Mouse (Mus musculus): ENCODE measurements at regions not wholly inside any gene's neighbourhood (a gene's known extent, or its start where the extent isn't known, plus 50 kb on each side); places are given as distances from the start of the nearest gene placed in this dataset.

DNA sequence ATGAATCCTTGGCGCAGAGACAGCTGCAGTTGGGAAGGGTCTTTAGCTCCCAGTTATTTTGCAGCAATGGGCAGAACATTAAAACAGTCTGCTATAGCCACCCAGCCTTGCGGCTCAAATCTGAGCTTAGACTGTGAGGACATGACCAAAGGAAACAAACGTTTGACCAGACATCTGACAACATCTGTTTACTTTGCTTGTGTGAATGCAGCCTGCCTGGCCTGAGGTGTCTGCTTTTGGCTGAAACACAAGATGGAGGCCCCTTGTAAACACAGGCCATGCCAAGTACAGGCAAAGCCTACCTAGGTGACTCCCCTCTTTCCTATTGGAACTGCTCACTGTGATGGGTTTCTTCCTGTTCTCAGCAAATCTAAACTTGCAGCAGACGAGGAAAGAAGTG lies 544.7 kb downstream of the Ccdc171 start:
- no peaks in the 10 kb centered on the region for H3K4me1 ChIP-seq (ENCODE audit: control insufficient read depth, insufficient read depth, insufficient read length)
- no peaks in the 10 kb centered on the region for H3K27me3 ChIP-seq (ENCODE audit: control insufficient read depth, insufficient read depth, low read length)
- no peak overlapping the region for H3K4me3 ChIP-seq (ENCODE audit: extremely low read depth, insufficient read depth, insufficient read length)
- H3K27ac ChIP-seq (ENCODE audit: insufficient read depth, low read length) = no peak overlapping the region
- no peaks in the 10 kb centered on the region for H3K36me3 ChIP-seq (ENCODE audit: control insufficient read depth, insufficient read depth, low read length)
- 85% methylated on average over 4 of the region's 4 CpGs for WGBS
- DNase-seq (ENCODE audit: low read depth in 1 of 2, low spot score in 2 of 2) = no peak
- TF ChIP-seq POLR2A (IDR thresholded peaks at IDR 0.05; ENCODE audit: low read depth, low read length) (no peak), CTCF (IDR thresholded peaks at IDR 0.05; ENCODE audit: extremely low read depth, insufficient read depth, insufficient read length, insufficient replicate concordance) (no peak)

DNA sequence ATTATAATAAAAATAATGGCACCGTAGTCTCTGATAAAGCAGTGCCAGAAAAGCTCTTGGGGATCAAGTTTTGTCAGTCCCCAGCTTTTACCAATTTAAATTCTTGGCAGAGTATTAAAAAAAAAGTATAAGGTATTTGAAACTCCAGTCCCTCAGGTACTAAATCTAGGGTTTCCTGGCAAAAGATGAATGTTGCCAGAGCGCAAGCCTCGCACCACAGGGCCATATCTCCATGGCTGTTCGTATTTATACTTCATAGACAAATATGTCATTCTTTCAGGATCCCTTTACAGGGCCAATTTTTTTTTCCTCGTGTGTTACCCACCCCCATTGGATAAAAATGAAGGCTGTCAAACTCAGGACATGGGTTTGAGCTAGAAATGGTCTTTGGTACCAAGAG lies 546.8 kb downstream of the Ccdc171 start:
- Histone ChIP-seq H3K4me3 (ENCODE audit: extremely low read depth, insufficient read depth, insufficient read length) (no peak overlapping the region), H3K27ac (ENCODE audit: insufficient read depth, low read length) (no peak overlapping the region), H3K36me3 (ENCODE audit: control insufficient read depth, insufficient read depth, low read length) (no peaks in the 10 kb centered on the region), H3K27me3 (ENCODE audit: control insufficient read depth, insufficient read depth, low read length) (no peaks in the 10 kb centered on the region), H3K4me1 (ENCODE audit: control insufficient read depth, insufficient read depth, insufficient read length) (no peaks in the 10 kb centered on the region)
- DNase-seq (ENCODE audit: low read depth in 1 of 2, low spot score in 2 of 2) = no peak
- no peak for TF ChIP-seq CTCF (IDR thresholded peaks at IDR 0.05; ENCODE audit: extremely low read depth, insufficient read depth, insufficient read length, insufficient replicate concordance)
- no peak for TF ChIP-seq POLR2A (IDR thresholded peaks at IDR 0.05; ENCODE audit: low read depth, low read length)
- 83% methylated on average over 5 of the region's 5 CpGs for WGBS

DNA sequence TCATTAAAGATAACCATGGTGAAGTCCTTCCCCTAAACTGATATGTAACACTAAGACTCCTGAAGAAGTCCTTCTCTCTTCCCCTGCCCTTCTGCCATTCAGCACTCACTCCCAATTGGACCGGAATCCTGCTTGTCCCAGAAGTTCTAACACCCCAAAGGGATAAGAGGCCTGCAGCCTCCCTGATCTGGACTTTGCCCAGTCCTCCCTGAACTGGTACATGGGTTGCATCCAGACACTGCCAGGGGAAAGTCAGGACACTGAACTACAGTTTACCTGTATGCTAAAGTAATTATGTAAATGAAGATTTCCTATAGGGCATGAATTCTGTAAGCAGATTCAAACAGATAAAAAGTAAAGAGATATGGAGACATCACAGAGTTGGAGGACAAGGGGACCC lies 551.2 kb downstream of the Ccdc171 start:
- no peak overlapping the region for H3K4me3 ChIP-seq (ENCODE audit: extremely low read depth, insufficient read depth, insufficient read length)
- no peak for DNase-seq (ENCODE audit: low read depth in 1 of 2, low spot score in 2 of 2)
- WGBS = 84% methylated on average over 1 of the region's 1 CpGs
- H3K27ac ChIP-seq (ENCODE audit: insufficient read depth, low read length) = no peak overlapping the region
- TF ChIP-seq CTCF (IDR thresholded peaks at IDR 0.05; ENCODE audit: extremely low read depth, insufficient read depth, insufficient read length, insufficient replicate concordance) = no peak
- TF ChIP-seq POLR2A (IDR thresholded peaks at IDR 0.05; ENCODE audit: low read depth, low read length) = no peak
- H3K4me1 ChIP-seq (ENCODE audit: control insufficient read depth, insufficient read depth, insufficient read length) = no peaks in the 10 kb centered on the region
- H3K36me3 ChIP-seq (ENCODE audit: control insufficient read depth, insufficient read depth, low read length) = no peaks in the 10 kb centered on the region
- no peaks in the 10 kb centered on the region for H3K27me3 ChIP-seq (ENCODE audit: control insufficient read depth, insufficient read depth, low read length)

- Histone ChIP-seq H3K4me3 (ENCODE audit: extremely low read depth, insufficient read depth, insufficient read length) (no peak overlapping the region), H3K36me3 (ENCODE audit: control insufficient read depth, insufficient read depth, low read length) (no peaks in the 10 kb centered on the region), H3K27ac (ENCODE audit: insufficient read depth, low read length) (no peak overlapping the region), H3K27me3 (ENCODE audit: control insufficient read depth, insufficient read depth, low read length) (no peaks in the 10 kb centered on the region), H3K4me1 (ENCODE audit: control insufficient read depth, insufficient read depth, insufficient read length) (no peaks in the 10 kb centered on the region)
- no peak for DNase-seq (ENCODE audit: low read depth in 1 of 2, low spot score in 2 of 2)
- WGBS = 58% methylated on average over 2 of the region's 2 CpGs
- no peak for TF ChIP-seq POLR2A (IDR thresholded peaks at IDR 0.05; ENCODE audit: low read depth, low read length)
- TF ChIP-seq CTCF (IDR thresholded peaks at IDR 0.05; ENCODE audit: extremely low read depth, insufficient read depth, insufficient read length, insufficient replicate concordance) = no peak
Measured at GRCm38 (mm10) chr4:84079516-84079915, 554.2 kb downstream of the Ccdc171 start.

GRCm38 (mm10) chr4:84081518-84081917 lies 556.2 kb downstream of the Ccdc171 start:
- Histone ChIP-seq H3K27me3 (ENCODE audit: control insufficient read depth, insufficient read depth, low read length) (no peaks in the 10 kb centered on the region), H3K27ac (ENCODE audit: insufficient read depth, low read length) (no peak overlapping the region), H3K36me3 (ENCODE audit: control insufficient read depth, insufficient read depth, low read length) (no peaks in the 10 kb centered on the region), H3K4me1 (ENCODE audit: control insufficient read depth, insufficient read depth, insufficient read length) (no peaks in the 10 kb centered on the region), H3K4me3 (ENCODE audit: extremely low read depth, insufficient read depth, insufficient read length) (no peak overlapping the region)
- 13% methylated on average over 7 of the region's 7 CpGs for WGBS
- TF ChIP-seq POLR2A (IDR thresholded peaks at IDR 0.05; ENCODE audit: low read depth, low read length) = no peak
- no peak for TF ChIP-seq CTCF (IDR thresholded peaks at IDR 0.05; ENCODE audit: extremely low read depth, insufficient read depth, insufficient read length, insufficient replicate concordance)
- no peak for DNase-seq (ENCODE audit: low read depth in 1 of 2, low spot score in 2 of 2)

- TF ChIP-seq POLR2A (IDR thresholded peaks at IDR 0.05; ENCODE audit: low read depth, low read length) = no peak
- TF ChIP-seq CTCF (IDR thresholded peaks at IDR 0.05; ENCODE audit: extremely low read depth, insufficient read depth, insufficient read length, insufficient replicate concordance) = no peak
- no peaks in the 10 kb centered on the region for H3K36me3 ChIP-seq (ENCODE audit: control insufficient read depth, insufficient read depth, low read length)
- DNase-seq (ENCODE audit: low read depth in 1 of 2, low spot score in 2 of 2) = no peak
- WGBS = 92% methylated on average over 12 of the region's 12 CpGs
- no peaks in the 10 kb centered on the region for H3K27me3 ChIP-seq (ENCODE audit: control insufficient read depth, insufficient read depth, low read length)
- H3K4me1 ChIP-seq (ENCODE audit: control insufficient read depth, insufficient read depth, insufficient read length) = no peaks in the 10 kb centered on the region
- H3K4me3 ChIP-seq (ENCODE audit: extremely low read depth, insufficient read depth, insufficient read length) = no peak overlapping the region
- H3K27ac ChIP-seq (ENCODE audit: insufficient read depth, low read length) = no peak overlapping the region
Measured at GRCm38 (mm10) chr4:84088166-84088565, 562.8 kb downstream of the Ccdc171 start.

DNA sequence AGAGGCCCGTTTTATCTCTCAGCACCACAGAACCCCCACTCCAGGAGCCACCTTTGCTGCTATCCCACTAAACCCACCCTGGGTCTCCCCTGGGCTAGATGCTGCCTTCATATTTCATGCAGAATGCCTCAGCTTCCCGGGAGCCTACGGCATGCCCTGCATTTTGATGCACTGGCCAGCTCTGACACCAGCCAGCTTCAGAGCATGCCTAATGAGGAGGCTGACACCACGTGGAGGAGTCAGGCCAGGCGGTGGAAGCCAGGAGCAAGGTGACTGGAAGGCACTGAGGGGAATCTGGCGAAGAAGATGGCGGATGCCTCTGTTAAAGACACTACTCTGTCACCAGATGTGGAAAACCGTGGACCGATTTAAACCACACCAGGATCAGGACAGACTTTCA lies 567.2 kb downstream of the Ccdc171 start:
- Histone ChIP-seq H3K27me3 (ENCODE audit: control insufficient read depth, insufficient read depth, low read length) (no peaks in the 10 kb centered on the region), H3K4me3 (ENCODE audit: extremely low read depth, insufficient read depth, insufficient read length) (no peak overlapping the region), H3K36me3 (ENCODE audit: control insufficient read depth, insufficient read depth, low read length) (no peaks in the 10 kb centered on the region), H3K27ac (ENCODE audit: insufficient read depth, low read length) (no peak overlapping the region), H3K4me1 (ENCODE audit: control insufficient read depth, insufficient read depth, insufficient read length) (no peaks in the 10 kb centered on the region)
- WGBS = 82% methylated on average over 9 of the region's 9 CpGs
- TF ChIP-seq CTCF (IDR thresholded peaks at IDR 0.05; ENCODE audit: extremely low read depth, insufficient read depth, insufficient read length, insufficient replicate concordance) = no peak
- no peak for TF ChIP-seq POLR2A (IDR thresholded peaks at IDR 0.05; ENCODE audit: low read depth, low read length)
- DNase-seq (ENCODE audit: low read depth in 1 of 2, low spot score in 2 of 2) = no peak
